Mouse (Mus musculus) brain, adult 2 months (tissue): Measurements from ENCODE around the gene Gm5089.
A peak's percentile ranks its signal among the peaks of the same experiment; 100 is the strongest.

ENCODE experiments used
- DNase-seq: peaks from one replicate; pipeline ENCODE4 v3.0.0; 2011; ENCODE audit warnings: low read depth, low spot score

Gene Gm5089

GRCm38 (mm10) chr14:122386281-122387130 is 64.4 kb downstream of the Gm5089 start:
- peak; percentile 66 for DNase-seq

GRCm38 (mm10) chr14:122385758-122386157 is 65.2 kb downstream of the Gm5089 start:
- no peak for DNase-seq

GRCm38 (mm10) chr14:122385238-122385534 is 65.7 kb downstream of the Gm5089 start:
- DNase-seq: peak; percentile 66
